Mouse (Mus musculus): ENCODE measurements at regions not wholly inside any gene's neighbourhood (a gene's known extent, or its start where the extent isn't known, plus 50 kb on each side); places are given as distances from the start of the nearest gene placed in this dataset.

DNA sequence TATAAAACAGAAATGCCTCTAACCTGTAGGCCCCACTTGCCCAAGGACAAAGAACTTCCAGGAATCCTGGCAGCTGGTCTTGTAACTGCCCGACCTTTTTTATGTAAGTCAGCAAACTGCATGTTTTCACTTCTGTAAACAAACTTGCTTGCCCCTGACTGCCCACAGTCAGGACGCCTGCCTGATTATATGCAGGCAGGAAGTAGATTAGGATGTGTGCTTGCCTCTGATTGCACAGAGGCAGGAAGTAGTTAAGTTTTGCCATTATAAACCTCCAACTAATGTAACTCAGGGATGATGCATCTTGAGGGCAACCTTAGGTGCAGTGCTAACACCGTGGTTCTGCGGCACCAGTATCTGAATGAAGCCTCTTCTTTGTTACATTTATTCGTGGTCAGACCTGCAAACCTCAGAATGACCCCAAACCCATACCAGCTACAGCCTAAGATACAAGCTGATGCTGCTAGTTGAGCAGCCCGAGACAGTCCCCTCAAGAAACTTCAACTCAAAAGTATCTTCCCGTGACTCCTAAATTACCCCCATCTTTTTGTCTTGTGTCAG lies 114.8 kb downstream of the Rpap3 start:
- DNase-seq (ENCODE audit: low spot score) (no peak), ATAC-seq (no peak)
- Histone ChIP-seq H3K27me3 (replicated peaks; ENCODE audit: control insufficient read depth, insufficient read depth, low read length) (no peaks in the 10 kb centered on the region), H3K9me3 (replicated peaks; ENCODE audit: control insufficient read depth, low read length) (no peaks in the 10 kb centered on the region), H3K4me2 (ENCODE audit: low read length) (no peak overlapping the region), H3K4me3 (ENCODE audit: low read depth, low read length) (no peak overlapping the region), H3K9ac (ENCODE audit: low read length) (no peak overlapping the region), H3K27ac (ENCODE audit: low read depth, low read length) (no peak overlapping the region), H3K4me1 (ENCODE audit: control insufficient read depth, insufficient read depth, low read length) (peaks cover 5% of the 10 kb centered on the region; the same call in 1 of the 2 replicates), H3K36me3 (ENCODE audit: control insufficient read depth, insufficient read depth, low read length) (no peaks in the 10 kb centered on the region)
- 84% methylated on average over 7 of the region's 7 CpGs for WGBS

GRCm38 (mm10) chr15:97587571-97588205 lies 117.9 kb downstream of the Rpap3 start:
- Histone ChIP-seq H3K27ac (ENCODE audit: low read depth, low read length) (no peak overlapping the region), H3K4me1 (ENCODE audit: control insufficient read depth, insufficient read depth, low read length) (no peaks in the 10 kb centered on the region), H3K9ac (ENCODE audit: low read length) (no peak overlapping the region), H3K27me3 (replicated peaks; ENCODE audit: control insufficient read depth, insufficient read depth, low read length) (no peaks in the 10 kb centered on the region), H3K4me2 (ENCODE audit: low read length) (no peak overlapping the region), H3K9me3 (replicated peaks; ENCODE audit: control insufficient read depth, low read length) (no peaks in the 10 kb centered on the region), H3K36me3 (ENCODE audit: control insufficient read depth, insufficient read depth, low read length) (no peaks in the 10 kb centered on the region), H3K4me3 (ENCODE audit: low read depth, low read length) (no peak overlapping the region)
- WGBS, result 83% methylated on average over 5 of the region's 5 CpGs
- DNase-seq (ENCODE audit: low spot score) (no peak), ATAC-seq (no peak)

DNA sequence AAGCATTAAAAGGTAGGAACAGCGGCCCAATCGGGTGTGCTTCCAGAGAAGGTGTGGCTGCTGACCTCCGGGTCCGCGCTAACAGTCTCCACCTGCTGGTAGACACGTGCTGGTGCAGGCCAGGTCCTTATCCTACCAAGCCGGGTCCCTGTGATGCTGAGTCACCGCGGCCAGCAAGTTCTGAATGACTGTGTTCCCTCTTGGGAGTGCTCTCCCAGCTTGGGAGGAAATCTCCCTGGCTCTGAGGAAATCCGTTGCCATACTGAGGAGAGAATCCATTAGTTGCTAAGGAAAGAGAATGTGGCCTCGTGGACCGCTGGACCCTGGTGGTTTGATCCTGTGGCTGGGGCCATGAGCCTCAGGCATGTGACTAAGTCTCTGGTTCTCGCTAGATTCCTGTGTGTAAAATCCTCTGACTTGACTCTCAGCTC lies 123.9 kb downstream of the Rpap3 start:
- Histone ChIP-seq H3K27me3 (replicated peaks; ENCODE audit: control insufficient read depth, insufficient read depth, low read length) (no peaks in the 10 kb centered on the region), H3K9ac (ENCODE audit: low read length) (no peak overlapping the region), H3K4me3 (ENCODE audit: low read depth, low read length) (no peak overlapping the region), H3K4me2 (ENCODE audit: low read length) (no peak overlapping the region), H3K27ac (ENCODE audit: low read depth, low read length) (no peak overlapping the region), H3K9me3 (replicated peaks; ENCODE audit: control insufficient read depth, low read length) (no peaks in the 10 kb centered on the region), H3K4me1 (ENCODE audit: control insufficient read depth, insufficient read depth, low read length) (no peaks in the 10 kb centered on the region), H3K36me3 (ENCODE audit: control insufficient read depth, insufficient read depth, low read length) (no peaks in the 10 kb centered on the region)
- DNase-seq (ENCODE audit: low spot score), result peak; percentile 56
- ATAC-seq, result peak; percentile 34; the same call in 1 of the 2 replicates
- WGBS, result 31% methylated on average over 13 of the region's 13 CpGs

DNA sequence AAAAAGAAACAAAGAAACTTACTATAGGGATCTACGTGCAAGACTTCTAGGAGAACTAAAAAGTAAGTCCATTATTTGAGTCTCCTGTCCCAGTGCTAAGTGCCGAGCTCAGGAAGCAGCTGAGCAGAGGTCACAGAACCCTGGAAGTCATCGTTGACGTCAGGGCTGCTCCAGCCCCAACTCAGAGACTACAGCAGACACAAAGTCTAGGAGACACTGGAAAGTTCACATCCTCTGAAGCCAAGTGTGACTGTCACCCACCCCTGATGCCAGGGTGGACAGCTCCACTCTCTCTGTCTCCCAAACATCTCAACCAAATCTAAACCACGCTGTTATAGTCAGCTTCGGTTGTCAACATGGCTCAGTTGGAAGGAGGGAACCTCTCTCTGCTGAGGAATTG lies 124.9 kb downstream of the Rpap3 start:
- Histone ChIP-seq H3K27ac (ENCODE audit: low read depth, low read length) (no peak overlapping the region), H3K4me2 (ENCODE audit: low read length) (no peak overlapping the region), H3K27me3 (replicated peaks; ENCODE audit: control insufficient read depth, insufficient read depth, low read length) (no peaks in the 10 kb centered on the region), H3K9ac (ENCODE audit: low read length) (no peak overlapping the region), H3K36me3 (ENCODE audit: control insufficient read depth, insufficient read depth, low read length) (no peaks in the 10 kb centered on the region), H3K4me3 (ENCODE audit: low read depth, low read length) (no peak overlapping the region), H3K9me3 (replicated peaks; ENCODE audit: control insufficient read depth, low read length) (no peaks in the 10 kb centered on the region), H3K4me1 (ENCODE audit: control insufficient read depth, insufficient read depth, low read length) (no peaks in the 10 kb centered on the region)
- ATAC-seq (no peak), DNase-seq (ENCODE audit: low spot score) (no peak)
- 83% methylated on average over 6 of the region's 6 CpGs for WGBS

- Histone ChIP-seq H3K27ac (ENCODE audit: low read depth, low read length) (no peak overlapping the region), H3K4me3 (ENCODE audit: low read depth, low read length) (no peak overlapping the region), H3K36me3 (ENCODE audit: control insufficient read depth, insufficient read depth, low read length) (no peaks in the 10 kb centered on the region), H3K27me3 (replicated peaks; ENCODE audit: control insufficient read depth, insufficient read depth, low read length) (no peaks in the 10 kb centered on the region), H3K4me2 (ENCODE audit: low read length) (no peak overlapping the region), H3K9me3 (replicated peaks; ENCODE audit: control insufficient read depth, low read length) (no peaks in the 10 kb centered on the region), H3K4me1 (ENCODE audit: control insufficient read depth, insufficient read depth, low read length) (no peaks in the 10 kb centered on the region), H3K9ac (ENCODE audit: low read length) (no peak overlapping the region)
- DNase-seq (ENCODE audit: low spot score), result no peak
- no peak for ATAC-seq
- WGBS, result 89% methylated on average over 3 of the region's 3 CpGs
Observed at GRCm38 (mm10) chr15:97578046-97578445, 127.6 kb downstream of the Rpap3 start.

- no peak overlapping the region for H3K4me2 ChIP-seq (ENCODE audit: low read length)
- no peaks in the 10 kb centered on the region for H3K36me3 ChIP-seq (ENCODE audit: control insufficient read depth, insufficient read depth, low read length)
- no peaks in the 10 kb centered on the region for H3K27me3 ChIP-seq (replicated peaks; ENCODE audit: control insufficient read depth, insufficient read depth, low read length)
- DNase-seq (ENCODE audit: low spot score), result no peak
- no peak for ATAC-seq
- H3K4me1 ChIP-seq (ENCODE audit: control insufficient read depth, insufficient read depth, low read length), result no peaks in the 10 kb centered on the region
- H3K9me3 ChIP-seq (replicated peaks; ENCODE audit: control insufficient read depth, low read length), result no peaks in the 10 kb centered on the region
- H3K27ac ChIP-seq (ENCODE audit: low read depth, low read length), result no peak overlapping the region
- no peak overlapping the region for H3K9ac ChIP-seq (ENCODE audit: low read length)
- no peak overlapping the region for H3K4me3 ChIP-seq (ENCODE audit: low read depth, low read length)
- 88% methylated on average over 8 of the region's 8 CpGs for WGBS
Observed at GRCm38 (mm10) chr15:97577196-97577595, 128.4 kb downstream of the Rpap3 start.

- no peaks in the 10 kb centered on the region for H3K36me3 ChIP-seq (ENCODE audit: control insufficient read depth, insufficient read depth, low read length)
- ATAC-seq, result no peak
- H3K4me1 ChIP-seq (ENCODE audit: control insufficient read depth, insufficient read depth, low read length), result no peaks in the 10 kb centered on the region
- H3K4me2 ChIP-seq (ENCODE audit: low read length), result no peak overlapping the region
- no peak overlapping the region for H3K9ac ChIP-seq (ENCODE audit: low read length)
- no peak overlapping the region for H3K27ac ChIP-seq (ENCODE audit: low read depth, low read length)
- H3K4me3 ChIP-seq (ENCODE audit: low read depth, low read length), result no peak overlapping the region
- WGBS, result 89% methylated on average over 8 of the region's 8 CpGs
- H3K27me3 ChIP-seq (replicated peaks; ENCODE audit: control insufficient read depth, insufficient read depth, low read length), result no peaks in the 10 kb centered on the region
- no peaks in the 10 kb centered on the region for H3K9me3 ChIP-seq (replicated peaks; ENCODE audit: control insufficient read depth, low read length)
- no peak for DNase-seq (ENCODE audit: low spot score)
Observed at GRCm38 (mm10) chr15:97572639-97573038, 133.0 kb downstream of the Rpap3 start.

DNA sequence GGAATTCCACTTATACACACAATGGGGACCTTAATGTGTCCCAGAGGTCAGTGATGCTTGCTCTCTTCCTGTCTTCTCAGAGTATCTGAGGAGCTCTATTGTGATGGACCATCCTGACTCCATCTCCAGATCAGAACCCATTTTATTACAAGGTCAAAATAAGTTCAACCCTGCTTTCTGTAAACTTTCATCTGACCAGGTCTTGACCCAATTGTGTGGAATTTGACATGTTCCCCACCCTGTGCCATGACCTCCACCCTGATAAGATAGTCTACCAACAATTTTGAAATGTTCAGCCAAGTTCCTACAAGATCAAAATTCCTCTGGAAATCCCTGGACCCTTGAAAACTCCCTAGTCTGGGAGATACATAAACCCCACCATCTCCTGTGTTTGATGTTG lies 133.7 kb downstream of the Rpap3 start:
- no peak for DNase-seq (ENCODE audit: low spot score)

GRCm38 (mm10) chr15:97560096-97560495 lies 145.5 kb downstream of the Rpap3 start:
- Histone ChIP-seq H3K36me3 (ENCODE audit: control insufficient read depth, insufficient read depth, low read length) (no peaks in the 10 kb centered on the region), H3K9ac (ENCODE audit: low read length) (no peak overlapping the region), H3K9me3 (replicated peaks; ENCODE audit: control insufficient read depth, low read length) (peaks cover 13% of the 10 kb centered on the region), H3K27ac (ENCODE audit: low read depth, low read length) (no peak overlapping the region), H3K4me2 (ENCODE audit: low read length) (no peak overlapping the region), H3K4me3 (ENCODE audit: low read depth, low read length) (no peak overlapping the region), H3K4me1 (ENCODE audit: control insufficient read depth, insufficient read depth, low read length) (no peaks in the 10 kb centered on the region), H3K27me3 (replicated peaks; ENCODE audit: control insufficient read depth, insufficient read depth, low read length) (no peaks in the 10 kb centered on the region)
- no peak for ATAC-seq
- no peak for DNase-seq (ENCODE audit: low spot score)
- WGBS, result 98% methylated on average over 3 of the region's 3 CpGs

More for the DNA sequence above, 133.7 kb downstream of the Rpap3 start:
- Histone ChIP-seq H3K36me3 (ENCODE audit: control insufficient read depth, insufficient read depth, low read length) (no peaks in the 10 kb centered on the region), H3K4me3 (ENCODE audit: low read depth, low read length) (no peak overlapping the region), H3K9me3 (replicated peaks; ENCODE audit: control insufficient read depth, low read length) (no peaks in the 10 kb centered on the region), H3K4me1 (ENCODE audit: control insufficient read depth, insufficient read depth, low read length) (no peaks in the 10 kb centered on the region), H3K27me3 (replicated peaks; ENCODE audit: control insufficient read depth, insufficient read depth, low read length) (no peaks in the 10 kb centered on the region), H3K27ac (ENCODE audit: low read depth, low read length) (no peak overlapping the region), H3K9ac (ENCODE audit: low read length) (no peak overlapping the region), H3K4me2 (ENCODE audit: low read length) (no peak overlapping the region)
- ATAC-seq, result no peak
